Mouse (Mus musculus) olfactory bulb, adult 2 months (tissue): ENCODE measurements around the gene Rras. TPM values are rescaled to one million over a fixed set of nuclear protein-coding genes. Genes with fewer than 3 reads are reported as not detected.
A peak's percentile ranks its signal among the peaks of the same experiment; 100 is the strongest.

Experiments
- H3K27ac ChIP-seq: fragments of 200-500 bp; 2 replicates; pipeline ENCODE4 v1.5.1; 2012; ENCODE audit warnings: low read depth, low read length; ENCODE audit not compliant: insufficient read depth
- H3K4me1 ChIP-seq: fragments of 200-500 bp; 2 replicates; pipeline ENCODE4 v1.6.1; 2012; ENCODE audit warnings: low read length; ENCODE audit not compliant: control insufficient read depth, insufficient read depth
- H3K4me3 ChIP-seq: fragments of 200-500 bp; 2 replicates; pipeline ENCODE4 v1.5.1; 2012; ENCODE audit warnings: mild to moderate bottlenecking, low read depth, low read length, moderate library complexity; ENCODE audit not compliant: insufficient read depth
- CTCF ChIP-seq: fragments of 200-500 bp; IDR thresholded peaks from 2 replicates; pipeline ENCODE4 v1.5.1; 2012; ENCODE audit warnings: low read depth, mild to moderate bottlenecking, low read length, moderate library complexity; ENCODE audit not compliant: insufficient read depth
- POLR2A ChIP-seq: fragments of 200-500 bp; IDR thresholded peaks from 2 replicates; pipeline ENCODE4 v1.6.1; 2012; ENCODE audit warnings: mild to moderate bottlenecking, low read depth, low read length, moderate library complexity; ENCODE audit not compliant: insufficient read depth
- WGBS: fragments of 180-500 bp; shearing (Covaris S2); methylation state at CpG from one replicate; pipeline ENCODE4 v1.1.7; 2018; 5-methylcytosine and 5-hydroxymethylcytosine counted together
- polyA plus RNA-seq: library from polyadenylated mRNA; stranded (reverse); fragments of >200 nt; gene quantifications from 2 replicates; pipeline ENCODE4 v1.2.4, GENCODE M21; 2012; ENCODE audit warnings: low replicate concordance; ENCODE audit not compliant: missing spikeins, insufficient read depth, insufficient read length

Gene Rras
- polyA plus RNA-seq, 1 experiment, result not detected

DNA sequence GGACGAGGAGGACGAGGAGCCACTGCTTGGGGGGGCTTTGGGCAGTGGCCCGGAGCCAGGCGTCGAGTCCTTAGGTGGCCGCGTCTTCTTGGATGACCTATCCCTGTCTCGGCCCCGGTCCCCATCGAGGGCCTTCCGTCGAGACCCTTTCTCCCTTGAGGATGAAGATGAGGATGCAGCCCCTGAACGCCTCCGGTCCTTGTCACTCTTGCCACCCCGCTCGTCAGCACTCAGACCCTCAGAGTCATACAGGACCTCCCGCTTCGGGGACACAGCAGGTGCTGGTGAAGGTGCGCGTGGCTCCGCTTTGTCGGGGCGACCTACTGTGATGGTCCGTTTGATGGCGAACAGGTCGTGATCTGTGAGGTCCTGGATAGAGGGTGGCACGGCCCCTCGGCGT lies 10.6 kb upstream of the Rras start:
- Histone ChIP-seq H3K4me3 (no peak overlapping the region), H3K27ac (no peak overlapping the region), H3K4me1 (0 out of 2 replicates have a peak, but pooled peaks cover 4% of the 10 kb centered on the region)
- TF ChIP-seq POLR2A (no peak), CTCF (no peak)
- 96% methylated on average over 29 of the region's 29 CpGs for WGBS

DNA sequence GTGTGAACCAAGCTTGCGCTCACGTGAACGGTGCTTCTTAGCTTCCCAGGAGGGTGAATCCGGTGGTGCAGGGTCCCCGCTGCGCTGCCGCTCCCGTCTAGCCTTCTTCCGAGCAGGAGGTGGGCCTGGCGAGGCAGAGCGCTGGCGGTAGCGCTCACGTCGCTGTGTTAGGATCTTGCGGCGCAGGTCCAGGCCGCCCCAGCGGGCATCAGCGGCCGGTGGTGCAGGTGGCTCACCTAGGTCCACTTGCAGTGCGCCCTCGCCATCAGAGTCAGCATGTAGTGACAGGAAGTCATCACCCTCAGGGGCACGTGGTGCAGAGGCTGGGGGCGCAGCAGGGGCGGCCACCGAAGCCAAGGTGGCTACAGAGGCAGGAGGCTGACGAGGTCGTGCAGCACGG lies 9.9 kb upstream of the Rras start:
- TF ChIP-seq CTCF (no peak), POLR2A (no peak)
- Histone ChIP-seq H3K4me3 (no peak overlapping the region), H3K27ac (no peak overlapping the region), H3K4me1 (peaks cover 3% of the 10 kb centered on the region; the same call in 1 of the 2 replicates)
- WGBS, result 96% methylated on average over 30 of the region's 30 CpGs

DNA sequence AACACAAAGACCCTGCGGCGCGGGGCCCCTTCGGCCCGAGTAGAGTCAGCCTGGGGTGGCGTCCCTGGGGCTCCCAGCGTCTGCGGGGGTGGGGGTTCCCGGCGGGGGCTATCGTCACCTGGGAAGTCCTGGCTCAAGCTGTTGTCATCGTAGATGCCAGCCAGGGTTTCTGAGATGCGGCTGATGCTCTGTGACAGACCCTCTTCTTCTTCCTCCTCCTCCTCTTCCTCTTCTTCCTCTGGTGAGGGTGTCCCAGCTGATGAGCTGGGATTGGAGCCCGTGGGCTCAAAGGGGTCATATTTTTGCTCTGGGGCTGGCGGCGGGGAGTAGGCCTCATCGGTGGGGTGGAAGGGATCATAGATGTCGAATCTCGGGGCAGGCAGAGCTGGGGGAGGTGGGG lies 9.3 kb upstream of the Rras start:
- Histone ChIP-seq H3K4me1 (peaks cover 3% of the 10 kb centered on the region; the same call in 1 of the 2 replicates), H3K4me3 (no peak overlapping the region), H3K27ac (no peak overlapping the region)
- TF ChIP-seq CTCF, result no peak
- no peak for TF ChIP-seq POLR2A
- WGBS, result 92% methylated on average over 19 of the region's 19 CpGs

DNA sequence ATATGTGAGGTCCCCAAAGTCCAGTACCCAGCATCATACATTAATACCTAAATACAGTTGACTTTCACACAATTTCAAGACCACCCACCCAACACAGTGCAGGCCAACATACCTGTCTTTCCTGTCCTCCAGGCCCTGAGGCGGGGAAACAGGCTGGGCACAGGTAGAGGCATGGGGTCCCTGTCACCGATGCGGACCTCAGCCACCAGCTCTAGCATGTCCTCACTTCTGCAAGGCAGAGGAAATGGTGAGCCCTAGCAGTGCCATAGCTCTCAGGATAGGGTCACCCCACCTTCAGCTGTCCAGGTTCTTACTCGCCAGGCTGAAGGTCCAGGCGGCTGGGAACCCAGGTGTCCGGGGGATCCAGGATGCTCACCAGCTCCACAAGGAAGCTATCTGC lies 5.8 kb upstream of the Rras start:
- no peak for TF ChIP-seq POLR2A
- TF ChIP-seq CTCF, result no peak
- Histone ChIP-seq H3K4me3 (no peak overlapping the region), H3K27ac (no peak overlapping the region), H3K4me1 (peaks cover 8% of the 10 kb centered on the region)
- WGBS, result over 99% methylated on average over 6 of the region's 6 CpGs

- WGBS, result 84% methylated on average over 4 of the region's 4 CpGs
- Histone ChIP-seq H3K27ac (no peak overlapping the region), H3K4me1 (peaks cover 10% of the 10 kb centered on the region), H3K4me3 (no peak overlapping the region)
- TF ChIP-seq POLR2A, result no peak
- TF ChIP-seq CTCF, result no peak
These were observed 4.9 kb upstream of the Rras start for GRCm38 (mm10) chr7:45012824-45013223.

DNA sequence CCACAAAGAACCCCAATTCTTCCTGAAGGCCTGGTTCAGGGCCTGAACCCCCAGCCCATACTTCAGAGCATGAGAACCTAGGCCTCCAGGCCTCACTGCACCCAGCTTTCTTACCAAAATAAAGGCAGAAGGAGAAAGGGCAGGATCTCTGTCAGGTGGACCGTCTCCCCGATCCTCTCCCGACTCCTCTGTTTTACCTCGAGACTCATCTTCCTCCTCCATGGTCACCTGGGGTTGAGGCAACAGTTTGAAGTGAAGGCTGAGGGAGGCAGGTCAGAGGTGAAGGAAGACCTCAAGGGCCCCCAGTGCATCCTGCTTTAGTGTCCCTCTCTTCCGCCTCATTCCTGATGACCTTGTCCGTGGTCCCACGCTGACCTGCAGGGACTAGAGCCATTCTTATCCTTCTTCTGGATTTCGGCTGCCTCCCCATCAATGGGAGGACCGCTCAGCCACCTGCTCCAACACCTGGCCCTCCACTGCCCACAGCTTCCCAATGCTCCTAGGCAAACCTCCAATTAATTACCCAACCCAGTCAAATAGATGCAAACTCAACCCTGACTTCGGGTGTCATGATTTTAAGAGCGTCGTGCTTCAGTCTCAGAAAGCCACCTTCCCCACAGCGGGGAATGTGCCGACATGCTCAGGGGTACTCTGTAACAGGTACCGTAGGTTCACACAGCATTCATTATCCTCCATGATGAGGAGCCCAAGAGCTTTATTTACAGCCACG lies 4.2 kb upstream of the Rras start:
- peaks cover 10% of the 10 kb centered on the region for H3K4me1 ChIP-seq
- no peak overlapping the region for H3K4me3 ChIP-seq
- WGBS, result 92% methylated on average over 16 of the region's 16 CpGs
- no peak overlapping the region for H3K27ac ChIP-seq
- no peak for TF ChIP-seq POLR2A
- TF ChIP-seq CTCF, result no peak

DNA sequence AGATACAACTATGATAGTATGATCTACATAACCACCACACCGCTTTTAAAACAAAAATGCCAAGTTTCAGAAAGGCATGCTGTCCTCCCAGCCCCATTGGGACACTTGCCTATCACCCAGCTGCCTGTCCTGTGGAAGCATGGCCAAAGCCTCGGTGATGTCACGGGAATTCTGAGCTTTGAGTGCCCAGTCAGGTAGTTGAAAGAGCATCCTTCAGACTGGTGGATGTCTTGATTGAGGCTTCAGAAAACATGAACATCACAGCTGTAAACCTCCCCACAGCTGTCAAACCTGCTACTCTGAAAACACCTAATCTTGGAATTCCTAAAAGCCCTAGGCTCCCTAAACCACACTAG lies 3.7 kb upstream of the Rras start:
- 96% methylated on average over 3 of the region's 3 CpGs for WGBS
- Histone ChIP-seq H3K4me3 (no peak overlapping the region), H3K4me1 (peaks cover 11% of the 10 kb centered on the region), H3K27ac (no peak overlapping the region)
- TF ChIP-seq POLR2A (no peak), CTCF (no peak)

- H3K4me1 ChIP-seq, result peaks cover 14% of the 10 kb centered on the region
- WGBS, result under 1% methylated on average over 20 of the region's 20 CpGs
- no peak for TF ChIP-seq CTCF
- no peak for TF ChIP-seq POLR2A
- H3K4me3 ChIP-seq, result peak overlapping the region; percentile 77
- H3K27ac ChIP-seq, result 0 out of 2 replicates have a peak overlapping the region, but pooled peaks have one; percentile 35
These were observed 2.3 kb upstream of the Rras start for GRCm38 (mm10) chr7:45015344-45015956.

DNA sequence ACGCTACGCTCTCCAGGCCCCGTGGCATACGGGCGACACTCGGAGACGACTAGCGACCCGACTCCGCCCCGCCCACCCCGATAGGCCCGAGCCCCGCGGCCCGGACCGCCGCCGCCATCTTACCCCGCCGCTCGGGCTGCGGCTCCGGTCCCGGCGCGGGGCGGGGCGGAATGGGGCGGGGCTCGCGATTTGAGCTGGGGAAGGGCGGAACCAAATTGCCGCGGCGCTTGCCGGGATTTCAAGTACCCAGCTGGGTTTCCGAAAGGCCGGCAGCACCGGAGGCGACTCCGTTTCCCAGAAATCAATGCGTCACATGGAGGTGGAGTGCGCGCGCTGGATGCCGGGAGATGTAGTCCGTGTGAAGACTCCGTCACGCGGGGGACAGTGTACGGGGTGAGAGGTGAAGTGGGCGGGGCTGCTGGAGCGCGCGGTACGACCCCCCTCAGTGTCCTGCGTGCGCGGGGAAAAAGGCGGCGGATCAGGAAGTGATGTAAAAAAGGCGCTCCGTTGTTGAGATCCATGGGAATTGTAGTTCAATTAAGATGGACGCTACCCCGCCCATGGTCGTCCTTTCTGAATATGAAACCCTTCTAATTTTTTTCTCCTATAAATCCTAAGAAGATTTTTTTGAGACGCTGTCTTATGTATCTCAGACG lies 1.7 kb upstream of the Rras start, which contains the start of gene Scaf1:
Scaf1 (minus strand) TSS at position 407 of the 656 bp plus-strand sequence.
- WGBS, result 1% methylated on average over 69 of the region's 69 CpGs
- H3K4me3 ChIP-seq, result peak within 1 kb of the TSS; percentile 77
- H3K27ac ChIP-seq, result 0 out of 2 replicates have a peak within 1 kb of the TSS, but pooled peaks have one; percentile 35
- H3K4me1 ChIP-seq, result peaks cover 14% of the 10 kb centered on the region
- TF ChIP-seq POLR2A (peak; percentile 25; the same call in 1 of the 2 replicates), CTCF (no peak)
